Mouse (Mus musculus): ENCODE data around the gene Cox7a2l.

Gene Cox7a2l

GRCm38 (mm10) chr17:83526624-83527532, 9.7 kb upstream of the Cox7a2l start:
- DNase-seq (ENCODE audit: low spot score): no peak

- no peak for DNase-seq (ENCODE audit: low spot score)
Measured at GRCm38 (mm10) chr17:83526091-83526561, 9.0 kb upstream of the Cox7a2l start.

GRCm38 (mm10) chr17:83525596-83525995, 8.5 kb upstream of the Cox7a2l start:
- no peak for DNase-seq (ENCODE audit: low spot score)

GRCm38 (mm10) chr17:83524753-83525152, 7.6 kb upstream of the Cox7a2l start:
- no peak for DNase-seq (ENCODE audit: low spot score)

GRCm38 (mm10) chr17:83522590-83523379, 5.7 kb upstream of the Cox7a2l start:
- DNase-seq (ENCODE audit: low spot score): no peak

- DNase-seq (ENCODE audit: low spot score): no peak
Measured at GRCm38 (mm10) chr17:83521881-83522280, 4.8 kb upstream of the Cox7a2l start.

GRCm38 (mm10) chr17:83514213-83514701, 2.9 kb downstream of the Cox7a2l start:
- peak; percentile 96 for DNase-seq (ENCODE audit: low spot score)

- DNase-seq (ENCODE audit: low spot score): no peak
Measured at GRCm38 (mm10) chr17:83513655-83514212, 3.4 kb downstream of the Cox7a2l start.

- no peak for DNase-seq (ENCODE audit: low spot score)
Measured at GRCm38 (mm10) chr17:83512130-83512529, 5.0 kb downstream of the Cox7a2l start.

- DNase-seq (ENCODE audit: low spot score): no peak
Measured at GRCm38 (mm10) chr17:83503693-83504092, 13.4 kb downstream of the Cox7a2l start.

GRCm38 (mm10) chr17:83499692-83500091, 17.4 kb downstream of the Cox7a2l start:
- DNase-seq (ENCODE audit: low spot score): no peak

- no peak for DNase-seq (ENCODE audit: low spot score)
Measured at GRCm38 (mm10) chr17:83498889-83499288, 18.2 kb downstream of the Cox7a2l start.

GRCm38 (mm10) chr17:83487762-83488161, 29.4 kb downstream of the Cox7a2l start:
- no peak for DNase-seq (ENCODE audit: low spot score)

- no peak for DNase-seq (ENCODE audit: low spot score)
Measured at GRCm38 (mm10) chr17:83483784-83484183, 33.3 kb downstream of the Cox7a2l start.

GRCm38 (mm10) chr17:83482817-83483536, 34.2 kb downstream of the Cox7a2l start:
- DNase-seq (ENCODE audit: low spot score): no peak

GRCm38 (mm10) chr17:83481551-83481950, 35.6 kb downstream of the Cox7a2l start:
- DNase-seq (ENCODE audit: low spot score): no peak

- no peak for DNase-seq (ENCODE audit: low spot score)
Measured at GRCm38 (mm10) chr17:83477089-83477488, 40.0 kb downstream of the Cox7a2l start.

- no peak for DNase-seq (ENCODE audit: low spot score)
Measured at GRCm38 (mm10) chr17:83469586-83469985, 47.5 kb downstream of the Cox7a2l start.

- DNase-seq (ENCODE audit: low spot score): no peak
Measured at GRCm38 (mm10) chr17:83466697-83467251, 50.4 kb downstream of the Cox7a2l start.

GRCm38 (mm10) chr17:83465969-83466368, 51.2 kb downstream of the Cox7a2l start:
- no peak for DNase-seq (ENCODE audit: low spot score)

GRCm38 (mm10) chr17:83457271-83457670, 59.9 kb downstream of the Cox7a2l start:
- no peak for DNase-seq (ENCODE audit: low spot score)

Data from adipocyte (in vitro differentiated cells).